Comparison of ENCODE assay signal across 12 mouse cellular contexts in the genomic region with DNA sequence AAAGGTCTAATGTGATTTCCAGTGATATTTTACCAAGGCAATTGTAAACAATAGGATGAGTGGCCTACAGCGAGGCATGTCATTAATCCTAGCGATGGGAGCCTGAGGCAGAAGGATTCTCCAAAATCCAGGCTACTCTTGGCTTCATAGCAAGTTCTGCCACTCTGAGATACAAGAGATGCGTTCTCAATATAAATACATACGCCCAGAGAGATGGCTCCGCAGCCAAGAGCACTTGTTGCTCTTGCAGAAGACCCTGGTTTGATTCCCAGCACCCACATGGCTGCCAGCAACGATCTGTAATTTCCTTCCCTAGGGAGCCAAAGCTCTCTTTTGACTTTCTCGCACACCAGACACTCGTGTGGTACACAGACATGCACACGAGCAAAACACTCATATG.
"Had no signal": no experiment of that assay in that cellular context is flagged by ENCODE, and none has a peak within 500 bp of the region (broad histone marks: within the 10 kb centered on the region; RNA-seq: fewer than 3 reads in every experiment).

No protein-coding gene starts in this region.

- H3K9me3 ChIP-seq: kidney, embryonic 15.5 days had no signal

- H3K4me1 ChIP-seq: kidney, embryonic 15.5 days had no signal

- H3K9ac ChIP-seq: kidney, embryonic 15.5 days; liver, embryonic 14.5 days had no signal

- DNase-seq: kidney, adult 11 months; kidney, adult 8-10 months; kidney, postnatal 10 days; kidney, postnatal 36 days; layer of hippocampus, postnatal 36 days; lung, adult 18-20 months; midbrain, embryonic 14.5 days; thymus, postnatal 25 days had no signal

- H3K4me3 ChIP-seq: kidney, embryonic 15.5 days; left cerebral cortex, adult 2 months had no signal

- H3K27ac ChIP-seq: kidney, embryonic 15.5 days; left cerebral cortex, adult 2 months; liver, embryonic 14.5 days had no signal

- H3K36me3 ChIP-seq: kidney, embryonic 15.5 days had no signal

- H3K4me2 ChIP-seq: kidney, embryonic 15.5 days; midbrain, embryonic 11.5 days had no signal
